Mouse (Mus musculus) olfactory bulb, adult 2 months (tissue): Measurements from ENCODE around the gene Tlcd1. TPM values are rescaled to one million over a fixed set of nuclear protein-coding genes. Genes with fewer than 3 reads are reported as not detected.

ENCODE experiments used
- H3K27ac ChIP-seq: fragments of 200-500 bp; 2 replicates; pipeline ENCODE4 v1.5.1; 2012; ENCODE audit warnings: low read depth, low read length; ENCODE audit not compliant: insufficient read depth
- H3K4me1 ChIP-seq: fragments of 200-500 bp; 2 replicates; pipeline ENCODE4 v1.6.1; 2012; ENCODE audit warnings: low read length; ENCODE audit not compliant: control insufficient read depth, insufficient read depth
- H3K4me3 ChIP-seq: fragments of 200-500 bp; 2 replicates; pipeline ENCODE4 v1.5.1; 2012; ENCODE audit warnings: mild to moderate bottlenecking, low read depth, low read length, moderate library complexity; ENCODE audit not compliant: insufficient read depth
- CTCF ChIP-seq: fragments of 200-500 bp; IDR thresholded peaks from 2 replicates; pipeline ENCODE4 v1.5.1; 2012; ENCODE audit warnings: low read depth, mild to moderate bottlenecking, low read length, moderate library complexity; ENCODE audit not compliant: insufficient read depth
- POLR2A ChIP-seq: fragments of 200-500 bp; IDR thresholded peaks from 2 replicates; pipeline ENCODE4 v1.6.1; 2012; ENCODE audit warnings: mild to moderate bottlenecking, low read depth, low read length, moderate library complexity; ENCODE audit not compliant: insufficient read depth
- WGBS: fragments of 180-500 bp; shearing (Covaris S2); methylation state at CpG from one replicate; pipeline ENCODE4 v1.1.7; 2018; 5-methylcytosine and 5-hydroxymethylcytosine counted together
- polyA plus RNA-seq: library from polyadenylated mRNA; stranded (reverse); fragments of >200 nt; gene quantifications from 2 replicates; pipeline ENCODE4 v1.2.4, GENCODE M21; 2012; ENCODE audit warnings: low replicate concordance; ENCODE audit not compliant: missing spikeins, insufficient read depth, insufficient read length

Tlcd1 gene
- polyA plus RNA-seq, 1 experiment: not detected

- 85% methylated on average over 16 of the region's 16 CpGs for WGBS
Observed at GRCm38 (mm10) chr11:78172034-78172747, 4.3 kb upstream of the Tlcd1 start.

GRCm38 (mm10) chr11:78172748-78173383 lies 3.6 kb upstream of the Tlcd1 start:
- Histone ChIP-seq H3K27ac (no peak overlapping the region), H3K4me1 (peaks cover 12% of the 10 kb centered on the region), H3K4me3 (no peak overlapping the region)
- no peak for TF ChIP-seq CTCF
- TF ChIP-seq POLR2A: no peak
- 89% methylated on average over 19 of the region's 19 CpGs for WGBS

More at GRCm38 (mm10) chr11:78172034-78172747, 4.3 kb upstream of the Tlcd1 start:
- TF ChIP-seq POLR2A (no peak), CTCF (no peak)
- peaks cover 7% of the 10 kb centered on the region; the same call in 1 of the 2 replicates for H3K4me1 ChIP-seq
- no peak overlapping the region for H3K27ac ChIP-seq
- no peak overlapping the region for H3K4me3 ChIP-seq

- Histone ChIP-seq H3K4me3 (no peak overlapping the region), H3K27ac (no peak overlapping the region), H3K4me1 (peaks cover 24% of the 10 kb centered on the region)
- 94% methylated on average over 3 of the region's 3 CpGs for WGBS
- TF ChIP-seq POLR2A (no peak), CTCF (no peak)
Observed at GRCm38 (mm10) chr11:78174506-78174905, 2.0 kb upstream of the Tlcd1 start.

GRCm38 (mm10) chr11:78175771-78176401 lies 625 bp upstream of the Tlcd1 start:
- 6% methylated on average over 10 of the region's 10 CpGs for WGBS
- no peak overlapping the region for H3K27ac ChIP-seq
- TF ChIP-seq CTCF: no peak

GRCm38 (mm10) chr11:78176905-78177331 lies 407 bp downstream of the Tlcd1 start:
- Histone ChIP-seq H3K4me3 (peak overlapping the region; percentile 82), H3K4me1 (peaks cover 24% of the 10 kb centered on the region), H3K27ac (no peak overlapping the region)
- TF ChIP-seq CTCF (no peak), POLR2A (no peak)
- WGBS: 2% methylated on average over 23 of the region's 23 CpGs

More at GRCm38 (mm10) chr11:78175771-78176401, 625 bp upstream of the Tlcd1 start:
- Histone ChIP-seq H3K4me1 (peaks cover 24% of the 10 kb centered on the region), H3K4me3 (peak overlapping the region; percentile 82)

- TF ChIP-seq POLR2A (no peak), CTCF (no peak)
- WGBS: 4% methylated on average over 10 of the region's 10 CpGs
- peak overlapping the region; percentile 6; the same call in 1 of the 2 replicates for H3K4me3 ChIP-seq
- H3K27ac ChIP-seq: no peak overlapping the region
- peaks cover 24% of the 10 kb centered on the region for H3K4me1 ChIP-seq
Observed at GRCm38 (mm10) chr11:78177437-78177836, 926 bp downstream of the Tlcd1 start.

GRCm38 (mm10) chr11:78177903-78178858 lies 1.7 kb downstream of the Tlcd1 start:
- Histone ChIP-seq H3K27ac (peak overlapping the region; percentile 50; the same call in 1 of the 2 replicates), H3K4me3 (peak overlapping the region; percentile 58), H3K4me1 (peaks cover 24% of the 10 kb centered on the region)
- 1% methylated on average over 68 of the region's 84 CpGs for WGBS
- TF ChIP-seq POLR2A (no peak), CTCF (peak; percentile 92)

- H3K27ac ChIP-seq: peak overlapping the region; percentile 50; the same call in 1 of the 2 replicates
- WGBS: 15% methylated on average over 29 of the region's 29 CpGs
Observed at GRCm38 (mm10) chr11:78178859-78179437, 2.4 kb downstream of the Tlcd1 start.

More at GRCm38 (mm10) chr11:78178859-78179437, 2.4 kb downstream of the Tlcd1 start:
- Histone ChIP-seq H3K4me1 (peaks cover 24% of the 10 kb centered on the region), H3K4me3 (peak overlapping the region; percentile 58)
- TF ChIP-seq POLR2A (no peak), CTCF (no peak)
